Comparison of ENCODE assay signal across 13 mouse cellular contexts in the genomic region with DNA sequence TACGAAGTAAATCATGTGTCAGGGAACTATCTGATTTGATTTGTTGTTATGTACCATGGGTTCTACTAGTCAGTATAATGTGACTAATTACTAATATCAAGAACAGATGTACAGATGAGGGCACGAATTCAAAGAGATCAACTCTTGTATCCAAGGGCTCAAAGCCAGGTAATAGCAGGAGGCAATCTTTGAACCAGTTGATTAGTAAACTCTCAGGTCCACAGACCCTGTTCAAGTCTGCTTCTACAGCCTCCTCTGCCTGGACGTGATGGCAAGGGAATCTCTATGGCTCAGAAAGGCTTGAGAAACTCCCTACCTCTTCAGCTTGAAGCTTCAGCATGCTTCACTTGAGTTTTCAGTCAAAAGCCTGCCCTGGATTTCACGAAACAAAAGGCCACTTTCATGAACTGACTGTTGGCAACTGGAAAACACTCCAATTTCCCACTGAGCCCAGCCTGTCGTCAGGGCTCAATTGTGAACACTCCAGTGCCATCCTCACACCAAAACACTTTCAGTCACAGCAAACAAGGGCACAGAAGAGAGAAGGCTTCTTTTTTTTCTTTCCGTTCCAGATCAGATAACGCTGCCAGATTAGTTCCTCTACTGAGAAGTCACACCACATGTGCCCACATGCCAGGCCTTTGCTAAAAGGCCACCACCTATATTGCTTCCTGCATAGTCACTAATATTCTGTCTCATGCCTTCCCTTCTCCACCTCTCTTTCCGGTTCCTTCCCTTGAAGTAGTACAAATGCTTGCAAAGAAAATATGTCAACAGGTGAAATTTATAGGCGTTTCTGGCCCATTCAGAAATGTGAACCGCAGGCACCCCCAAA.
DNase-seq lines count a peak whose midpoint lies in the region; TF ChIP-seq lines count a peak whose summit lies in the region.
"Had no signal": no experiment of that assay in that cellular context is flagged by ENCODE, and none has a peak within 500 bp of the region (broad histone marks: within the 10 kb centered on the region; RNA-seq: fewer than 3 reads in every experiment).

No protein-coding gene starts in this region.

- intact Hi-C loops in heart, postnatal 14 days (cut with DNase I) = no loop called here
- intact Hi-C loops in heart, adult 2 months (cut with DNase I) = no loop called here

- H3K79me2 ChIP-seq in heart, adult 2 months (replicated peaks; ENCODE audit: control insufficient read depth, insufficient read depth, low read length) = no peaks in the 10 kb centered on the region

- TF ChIP-seq CTCF in heart, adult 2 months (IDR thresholded peaks at IDR 0.05) = no peak

- H3K9ac ChIP-seq in heart, adult 2 months (ENCODE audit: low read depth, low read length) = no peak overlapping the region
- H3K9ac ChIP-seq: liver, embryonic 13.5 days had no signal

- H3K36me3 ChIP-seq in heart, adult 2 months (ENCODE audit: control insufficient read depth, insufficient read depth, low read length) = peaks cover 2% of the 10 kb centered on the region; the same call in 1 of the 2 replicates
- no peaks in the 10 kb centered on the region for H3K36me3 ChIP-seq in limb, embryonic 10.5 days
- H3K36me3 ChIP-seq: embryonic facial prominence, embryonic 10.5 days; liver, embryonic 13.5 days had no signal

- no peak for TF ChIP-seq EP300 in heart, adult 2 months (IDR thresholded peaks at IDR 0.05; ENCODE audit: insufficient read depth, low read depth, low read length)

- no peaks in the 10 kb centered on the region for H3K9me3 ChIP-seq in limb, embryonic 10.5 days (replicated peaks)
- H3K9me3 ChIP-seq: embryonic facial prominence, embryonic 10.5 days; liver, embryonic 13.5 days had no signal

- peaks cover 3% of the 10 kb centered on the region for H3K4me1 ChIP-seq in heart, adult 2 months (ENCODE audit: control insufficient read depth, insufficient read depth, low read length)
- no peaks in the 10 kb centered on the region for H3K4me1 ChIP-seq in limb, embryonic 10.5 days
- H3K4me1 ChIP-seq: liver, embryonic 13.5 days had no signal

- 80% methylated on average over 10 of the region's 10 CpGs for WGBS in heart, adult 2 months
- 77% methylated on average over 10 of the region's 10 CpGs for WGBS in limb, embryonic 10.5 days

- no peak overlapping the region for H3K4me3 ChIP-seq in heart, adult 2 months
- H3K4me3 ChIP-seq in limb, embryonic 10.5 days = no peak overlapping the region
- H3K4me3 ChIP-seq: embryonic facial prominence, embryonic 10.5 days; liver, embryonic 13.5 days had no signal

- TF ChIP-seq POLR2A in heart, adult 2 months (IDR thresholded peaks at IDR 0.05; ENCODE audit: insufficient read depth, low read depth, low read length) = no peak

- H3K27me3 ChIP-seq in heart, adult 2 months (ENCODE audit: control insufficient read depth, insufficient read depth, low read length) = no peaks in the 10 kb centered on the region
- H3K27me3 ChIP-seq in limb, embryonic 10.5 days (ENCODE audit: low read depth, poor library complexity, severe bottlenecking) = no peaks in the 10 kb centered on the region

- no peak overlapping the region for H3K27ac ChIP-seq in heart, adult 2 months
- H3K27ac ChIP-seq in limb, embryonic 10.5 days = no peak overlapping the region
- H3K27ac ChIP-seq: embryonic facial prominence, embryonic 10.5 days; liver, embryonic 13.5 days had no signal

- DNase-seq in heart, adult 11 months = peak; percentile 70
- DNase-seq in heart, postnatal 14 days = no peak
- peak; percentile 80 for DNase-seq in retina, postnatal 1 day
- no peak for DNase-seq in retina, embryonic 14.5 days (ENCODE audit: low spot score)
- peak; percentile 69 for DNase-seq in induced T-regulatory cell, adult 2 months (ENCODE audit: low read depth)
- peak; percentile 6 for DNase-seq in telencephalon, adult 2 months (ENCODE audit: low read depth, low spot score)
- DNase-seq in heart, adult 2 months = no peak
- DNase-seq in limb, embryonic 10.5 days (ENCODE audit: low spot score) = no peak
- DNase-seq: heart, adult 18-20 months; kidney, adult 18-20 months; liver, embryonic 13.5 days; lung, postnatal 10 days had no signal

Comparison
In these comparisons a context has a peak if more than half of its experiments do, and no peak if none do; other contexts are left out.
1. DNase-seq: peak in heart, adult 11 months (single experiment), retina, postnatal 1 day (single experiment), induced T-regulatory cell, adult 2 months (single experiment) and telencephalon, adult 2 months (single experiment); none in heart, postnatal 14 days (0 of 2), retina, embryonic 14.5 days (single experiment), heart, adult 2 months (0 of 2) and limb, embryonic 10.5 days (single experiment).